Mouse (Mus musculus) olfactory bulb, adult 2 months (tissue): ENCODE measurements at regions not wholly inside any gene's neighbourhood (a gene's known extent, or its start where the extent isn't known, plus 50 kb on each side); places are given as distances from the start of the nearest gene placed in this dataset.

ENCODE experiments used
- CTCF ChIP-seq: fragments of 200-500 bp; IDR thresholded peaks from 2 replicates; pipeline ENCODE4 v1.5.1; 2012; ENCODE audit warnings: low read depth, mild to moderate bottlenecking, low read length, moderate library complexity; ENCODE audit not compliant: insufficient read depth
- POLR2A ChIP-seq: fragments of 200-500 bp; IDR thresholded peaks from 2 replicates; pipeline ENCODE4 v1.6.1; 2012; ENCODE audit warnings: mild to moderate bottlenecking, low read depth, low read length, moderate library complexity; ENCODE audit not compliant: insufficient read depth

GRCm38 (mm10) chr12:70645407-70645806 is 179.9 kb upstream of the Frmd6 start:
- TF ChIP-seq CTCF (no peak), POLR2A (no peak)
